Mouse (Mus musculus): ENCODE results near the gene Grik4. TPM values are rescaled to one million over a fixed set of nuclear protein-coding genes. Genes with fewer than 3 reads are reported as not detected.

Grik4 gene
- polyA plus RNA-seq, 1 experiment from 2014 or later, result 1.9 TPM

- Histone ChIP-seq H3K4me3 (no peak overlapping the region), H3K27ac (no peak overlapping the region), H3K36me3 (no peaks in the 10 kb centered on the region), H3K27me3 (ENCODE audit: insufficient read depth, poor library complexity, severe bottlenecking) (peaks cover 3% of the 10 kb centered on the region; the same call in 1 of the 2 replicates), H3K9me3 (no peaks in the 10 kb centered on the region), H3K4me1 (no peaks in the 10 kb centered on the region)
- no peak for DNase-seq (ENCODE audit: low spot score)
- 50% methylated on average over 8 of the region's 8 CpGs for WGBS
These were observed 241.0 kb downstream of the Grik4 start for GRCm38 (mm10) chr9:42703191-42703854.

- no peak overlapping the region for H3K27ac ChIP-seq
- 81% methylated on average over 11 of the region's 11 CpGs for WGBS
These were observed 241.8 kb downstream of the Grik4 start for GRCm38 (mm10) chr9:42702231-42703132.

GRCm38 (mm10) chr9:42701729-42702128, 242.6 kb downstream of the Grik4 start:
- H3K27me3 ChIP-seq (ENCODE audit: insufficient read depth, poor library complexity, severe bottlenecking), result peaks cover 3% of the 10 kb centered on the region; the same call in 1 of the 2 replicates
- no peaks in the 10 kb centered on the region for H3K9me3 ChIP-seq
- H3K36me3 ChIP-seq, result no peaks in the 10 kb centered on the region
- no peak overlapping the region for H3K27ac ChIP-seq
- WGBS, result 77% methylated on average over 5 of the region's 5 CpGs
- H3K4me1 ChIP-seq, result no peaks in the 10 kb centered on the region
- no peak for DNase-seq (ENCODE audit: low spot score)
- no peak overlapping the region for H3K4me3 ChIP-seq

More at GRCm38 (mm10) chr9:42702231-42703132, 241.8 kb downstream of the Grik4 start:
- DNase-seq (ENCODE audit: low spot score), result no peak
- Histone ChIP-seq H3K9me3 (no peaks in the 10 kb centered on the region), H3K4me1 (no peaks in the 10 kb centered on the region), H3K27me3 (ENCODE audit: insufficient read depth, poor library complexity, severe bottlenecking) (peaks cover 3% of the 10 kb centered on the region; the same call in 1 of the 2 replicates), H3K36me3 (no peaks in the 10 kb centered on the region), H3K4me3 (no peak overlapping the region)

- Histone ChIP-seq H3K27ac (no peak overlapping the region), H3K36me3 (no peaks in the 10 kb centered on the region), H3K4me1 (no peaks in the 10 kb centered on the region), H3K4me3 (no peak overlapping the region), H3K9me3 (no peaks in the 10 kb centered on the region), H3K27me3 (ENCODE audit: insufficient read depth, poor library complexity, severe bottlenecking) (peaks cover 5% of the 10 kb centered on the region; the same call in 1 of the 2 replicates)
- no peak for DNase-seq (ENCODE audit: low spot score)
- 79% methylated on average over 8 of the region's 8 CpGs for WGBS
These were observed 251.3 kb downstream of the Grik4 start for GRCm38 (mm10) chr9:42693024-42693423.

GRCm38 (mm10) chr9:42688143-42688542, 256.1 kb downstream of the Grik4 start:
- WGBS, result 24% methylated on average over 4 of the region's 4 CpGs

GRCm38 (mm10) chr9:42686104-42686503, 258.2 kb downstream of the Grik4 start:
- DNase-seq (ENCODE audit: low spot score), result no peak
- H3K27ac ChIP-seq, result no peak overlapping the region
- no peaks in the 10 kb centered on the region for H3K36me3 ChIP-seq
- peaks cover 13% of the 10 kb centered on the region; the same call in 1 of the 2 replicates for H3K27me3 ChIP-seq (ENCODE audit: insufficient read depth, poor library complexity, severe bottlenecking)
- WGBS, result 72% methylated on average over 5 of the region's 5 CpGs
- peaks cover 6% of the 10 kb centered on the region; the same call in 1 of the 2 replicates for H3K4me1 ChIP-seq
- H3K4me3 ChIP-seq, result no peak overlapping the region
- H3K9me3 ChIP-seq, result no peaks in the 10 kb centered on the region

More at GRCm38 (mm10) chr9:42688143-42688542, 256.1 kb downstream of the Grik4 start:
- H3K27me3 ChIP-seq (ENCODE audit: insufficient read depth, poor library complexity, severe bottlenecking), result peaks cover 8% of the 10 kb centered on the region; the same call in 1 of the 2 replicates
- DNase-seq (ENCODE audit: low spot score), result no peak
- H3K9me3 ChIP-seq, result no peaks in the 10 kb centered on the region
- no peaks in the 10 kb centered on the region for H3K4me1 ChIP-seq
- H3K4me3 ChIP-seq, result no peak overlapping the region
- no peaks in the 10 kb centered on the region for H3K36me3 ChIP-seq
- H3K27ac ChIP-seq, result no peak overlapping the region

- peaks cover 19% of the 10 kb centered on the region; the same call in 1 of the 2 replicates for H3K27me3 ChIP-seq (ENCODE audit: insufficient read depth, poor library complexity, severe bottlenecking)
- H3K9me3 ChIP-seq, result no peaks in the 10 kb centered on the region
- 81% methylated on average over 5 of the region's 5 CpGs for WGBS
- H3K27ac ChIP-seq, result no peak overlapping the region; the same call in 1 of the 2 replicates
- H3K4me1 ChIP-seq, result peaks cover 6% of the 10 kb centered on the region; the same call in 1 of the 2 replicates
- no peaks in the 10 kb centered on the region for H3K36me3 ChIP-seq
- DNase-seq (ENCODE audit: low spot score), result no peak
- no peak overlapping the region for H3K4me3 ChIP-seq
These were observed 270.3 kb downstream of the Grik4 start for GRCm38 (mm10) chr9:42674017-42674412.

GRCm38 (mm10) chr9:42673385-42674016, 270.8 kb downstream of the Grik4 start:
- H3K4me3 ChIP-seq, result no peak overlapping the region
- no peaks in the 10 kb centered on the region for H3K9me3 ChIP-seq
- DNase-seq (ENCODE audit: low spot score), result no peak
- WGBS, result 56% methylated on average over 12 of the region's 12 CpGs
- no peaks in the 10 kb centered on the region for H3K36me3 ChIP-seq
- H3K4me1 ChIP-seq, result peaks cover 6% of the 10 kb centered on the region; the same call in 1 of the 2 replicates
- peaks cover 19% of the 10 kb centered on the region; the same call in 1 of the 2 replicates for H3K27me3 ChIP-seq (ENCODE audit: insufficient read depth, poor library complexity, severe bottlenecking)
- no peak overlapping the region; the same call in 1 of the 2 replicates for H3K27ac ChIP-seq

GRCm38 (mm10) chr9:42672982-42673381, 271.3 kb downstream of the Grik4 start:
- Histone ChIP-seq H3K36me3 (no peaks in the 10 kb centered on the region), H3K4me3 (no peak overlapping the region), H3K27ac (no peak overlapping the region), H3K4me1 (peaks cover 6% of the 10 kb centered on the region; the same call in 1 of the 2 replicates), H3K9me3 (no peaks in the 10 kb centered on the region), H3K27me3 (ENCODE audit: insufficient read depth, poor library complexity, severe bottlenecking) (peaks cover 19% of the 10 kb centered on the region; the same call in 1 of the 2 replicates)
- 75% methylated on average over 8 of the region's 8 CpGs for WGBS
- DNase-seq (ENCODE audit: low spot score), result no peak

- WGBS, result 75% methylated on average over 2 of the region's 2 CpGs
- no peaks in the 10 kb centered on the region for H3K9me3 ChIP-seq
- H3K36me3 ChIP-seq, result no peaks in the 10 kb centered on the region
- peaks cover 6% of the 10 kb centered on the region; the same call in 1 of the 2 replicates for H3K4me1 ChIP-seq
- H3K27ac ChIP-seq, result no peak overlapping the region
- H3K27me3 ChIP-seq (ENCODE audit: insufficient read depth, poor library complexity, severe bottlenecking), result peaks cover 19% of the 10 kb centered on the region; the same call in 1 of the 2 replicates
- DNase-seq (ENCODE audit: low spot score), result no peak
- H3K4me3 ChIP-seq, result no peak overlapping the region
These were observed 273.7 kb downstream of the Grik4 start for GRCm38 (mm10) chr9:42670619-42671018.

- 58% methylated on average over 1 of the region's 1 CpGs for WGBS
- no peaks in the 10 kb centered on the region; the same call in 1 of the 2 replicates for H3K4me1 ChIP-seq
- DNase-seq (ENCODE audit: low spot score), result no peak
These were observed 282.8 kb downstream of the Grik4 start for GRCm38 (mm10) chr9:42661481-42661880.

GRCm38 (mm10) chr9:42652756-42653155, 291.5 kb downstream of the Grik4 start:
- H3K4me3 ChIP-seq, result no peak overlapping the region
- H3K9me3 ChIP-seq, result no peaks in the 10 kb centered on the region
- H3K4me1 ChIP-seq, result no peaks in the 10 kb centered on the region
- no peak for DNase-seq (ENCODE audit: low spot score)
- WGBS, result 77% methylated on average over 2 of the region's 2 CpGs
- H3K27ac ChIP-seq, result no peak overlapping the region
- H3K27me3 ChIP-seq (ENCODE audit: insufficient read depth, poor library complexity, severe bottlenecking), result peaks cover 9% of the 10 kb centered on the region; the same call in 1 of the 2 replicates
- no peaks in the 10 kb centered on the region for H3K36me3 ChIP-seq

More at GRCm38 (mm10) chr9:42661481-42661880, 282.8 kb downstream of the Grik4 start:
- no peak overlapping the region for H3K4me3 ChIP-seq
- H3K27ac ChIP-seq, result no peak overlapping the region
- peaks cover 16% of the 10 kb centered on the region; the same call in 1 of the 2 replicates for H3K27me3 ChIP-seq (ENCODE audit: insufficient read depth, poor library complexity, severe bottlenecking)
- H3K36me3 ChIP-seq, result no peaks in the 10 kb centered on the region
- no peaks in the 10 kb centered on the region for H3K9me3 ChIP-seq

All from heart, embryonic 10.5 days (tissue).